Mouse (Mus musculus) megakaryocyte, adult 5-6 weeks (primary cell): ENCODE results near the gene Pfdn6. TPM values are rescaled to one million over a fixed set of nuclear protein-coding genes. Genes with fewer than 3 reads are reported as not detected.
"Not testable (repeated sequence)": the region's sequence is repeated elsewhere in the genome, so short reads cannot be mapped to it uniquely, and the experiment has no call there.

Experiments used
- ATAC-seq: 2 replicates; pipeline ENCODE4 v1.8.0; 2016; ENCODE audit warnings: mild to moderate bottlenecking, inconsistent platforms; ENCODE audit not compliant: poor library complexity, severe bottlenecking
- total RNA-seq, 2 experiments: library from RNA; stranded (forward) in 1 of 2; stranded (reverse) in 1 of 2; fragments of 153-499, 151-499 nt in 1 of 2; fragments of 221-1000, 200-1000 nt in 1 of 2; gene quantifications; 2 replicates each; pipeline versions ENCODE4 v1.2.3 to v1.2.4; 2015 to 2017

Gene Pfdn6
- total RNA-seq, 2 experiments from 2014 or later = 88.3 to 148 TPM

DNA sequence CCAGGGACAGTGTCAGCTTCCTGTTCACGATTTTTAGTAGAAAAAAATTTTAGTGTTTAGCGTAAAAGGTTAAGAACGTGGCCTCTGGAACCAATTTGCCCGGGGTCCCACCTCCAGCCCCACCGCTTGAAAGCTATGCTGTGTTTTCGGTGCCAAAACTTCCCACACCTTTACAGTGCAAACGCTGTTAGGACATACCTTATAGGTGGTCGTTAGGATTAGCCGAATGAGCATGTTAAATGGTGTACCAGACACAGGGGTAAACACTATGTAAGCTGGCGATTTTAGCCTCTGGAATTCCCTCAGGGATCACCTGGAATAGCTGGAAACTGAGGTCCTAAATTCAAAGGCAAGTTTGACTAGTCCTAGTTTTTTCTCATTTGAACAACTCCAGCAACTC, 16.2 kb upstream of the Pfdn6 start:
- no peak for ATAC-seq

- ATAC-seq = peak; percentile 87
These were observed 15.5 kb upstream of the Pfdn6 start, which contains the start of the genes Vps52 and Rps18 for GRCm38 (mm10) chr17:33955555-33956214. Gene Vps52 (plus strand): TSS chr17:33955812. Gene Rps18 (minus strand): TSS chr17:33956001.

DNA sequence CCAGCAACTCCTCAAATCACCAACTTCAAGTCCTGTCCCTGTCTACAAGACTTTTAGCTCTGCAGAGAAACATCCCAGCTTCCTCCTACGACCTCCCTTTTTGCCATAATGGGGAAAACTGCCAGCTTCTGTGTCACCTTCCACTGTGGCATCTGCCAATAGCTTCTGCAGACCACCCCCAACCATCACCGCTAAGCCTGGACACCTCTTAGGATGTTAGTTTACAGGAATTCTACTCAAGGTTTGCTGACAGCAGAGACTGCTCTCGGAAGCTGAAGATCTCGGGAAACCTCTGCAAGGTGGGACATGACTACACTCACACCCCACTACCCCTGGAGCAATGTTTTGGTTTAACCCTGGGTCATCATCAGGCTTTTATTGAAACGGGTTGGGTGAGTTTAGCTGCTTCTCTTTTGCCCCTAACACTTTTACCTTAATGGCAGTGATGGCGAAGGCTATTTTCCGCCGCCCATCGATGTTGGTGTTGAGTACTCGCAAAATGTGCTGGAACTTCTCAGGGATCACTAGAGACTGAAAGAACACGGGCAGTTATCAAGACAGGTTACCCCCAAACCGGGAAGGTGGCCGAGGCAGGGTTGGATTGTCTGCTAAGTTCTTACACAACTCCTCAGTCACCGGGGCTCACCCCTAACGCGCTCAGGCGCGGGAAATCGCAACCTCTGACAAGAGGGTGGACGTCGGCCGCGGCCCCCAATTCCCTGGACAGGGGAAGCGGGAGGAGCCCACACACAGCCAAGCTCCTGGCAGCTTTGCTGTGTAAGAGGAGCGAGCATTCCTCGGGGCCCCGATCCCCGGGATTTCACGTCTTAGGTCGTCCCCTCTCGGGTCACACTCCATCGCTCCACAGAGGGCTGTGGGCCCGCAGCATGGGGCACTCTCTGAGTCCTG, 14.8 kb upstream of the Pfdn6 start:
- ATAC-seq = no peak

DNA sequence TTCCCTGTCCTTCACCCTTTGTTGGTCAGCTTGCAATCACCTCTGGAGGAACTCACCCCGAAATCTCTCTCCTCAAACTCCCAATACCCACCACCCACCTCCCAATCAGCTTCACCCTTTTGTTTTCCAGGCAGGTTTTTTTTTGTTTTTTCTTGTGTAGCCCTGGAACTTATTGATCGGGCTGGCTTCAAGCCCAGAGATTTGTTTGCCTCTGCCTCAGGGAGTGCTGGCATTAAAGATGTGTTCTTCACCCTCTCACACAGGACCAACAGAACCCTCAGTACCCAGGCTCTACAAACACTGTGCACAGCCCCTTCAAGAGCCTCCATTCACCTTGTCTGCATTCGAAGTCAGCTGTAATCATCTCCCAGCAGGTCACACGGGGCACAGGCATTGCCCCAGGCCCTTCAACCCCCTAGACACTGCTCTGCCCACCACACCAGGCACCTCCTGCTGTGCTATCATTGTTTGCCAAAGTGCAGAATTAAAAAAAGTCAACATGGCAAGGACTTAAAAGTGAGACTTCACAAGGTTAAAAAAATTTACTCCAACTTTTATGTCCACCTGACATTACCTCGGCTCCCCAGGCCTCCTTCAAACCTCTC, 13.9 kb upstream of the Pfdn6 start:
- no peak for ATAC-seq

GRCm38 (mm10) chr17:33953310-33953709, 13.2 kb upstream of the Pfdn6 start:
- ATAC-seq = no peak

DNA sequence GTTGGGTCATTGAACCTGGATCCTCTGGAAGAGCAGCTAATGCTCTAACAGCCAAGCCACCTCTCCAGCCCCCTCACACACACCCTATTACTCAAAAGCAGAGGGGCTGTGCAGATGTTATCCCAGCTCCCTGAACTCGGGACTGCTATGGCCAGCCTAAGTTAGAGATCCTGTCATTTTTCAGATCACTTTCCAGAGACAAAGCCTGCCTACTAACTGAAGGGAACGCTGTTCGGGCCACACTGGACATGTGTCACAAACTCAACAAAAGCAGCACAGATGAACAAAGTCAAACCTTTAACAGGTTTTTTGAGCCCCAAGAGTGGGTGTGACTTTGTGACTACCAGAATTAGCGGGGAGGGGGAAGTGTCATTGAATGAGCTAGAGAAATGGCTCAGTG, 12.7 kb upstream of the Pfdn6 start:
- no peak for ATAC-seq

- not testable (repeated sequence) for ATAC-seq
These were observed 11.9 kb upstream of the Pfdn6 start for GRCm38 (mm10) chr17:33952015-33952414.

GRCm38 (mm10) chr17:33951021-33951946, 11.1 kb upstream of the Pfdn6 start, which contains the start of gene B3galt4:
Gene B3galt4 (minus strand): TSS chr17:33951488.
- ATAC-seq = peak; percentile 64

GRCm38 (mm10) chr17:33950131-33950625, 10.0 kb upstream of the Pfdn6 start:
- no peak for ATAC-seq

GRCm38 (mm10) chr17:33948905-33949537, 8.9 kb upstream of the Pfdn6 start:
- no peak for ATAC-seq

GRCm38 (mm10) chr17:33948090-33948904, 8.2 kb upstream of the Pfdn6 start:
- ATAC-seq = no peak

- peak; percentile 42 for ATAC-seq
These were observed 7.4 kb upstream of the Pfdn6 start for GRCm38 (mm10) chr17:33947430-33948089.

GRCm38 (mm10) chr17:33943454-33943853, 3.3 kb upstream of the Pfdn6 start:
- ATAC-seq = no peak

DNA sequence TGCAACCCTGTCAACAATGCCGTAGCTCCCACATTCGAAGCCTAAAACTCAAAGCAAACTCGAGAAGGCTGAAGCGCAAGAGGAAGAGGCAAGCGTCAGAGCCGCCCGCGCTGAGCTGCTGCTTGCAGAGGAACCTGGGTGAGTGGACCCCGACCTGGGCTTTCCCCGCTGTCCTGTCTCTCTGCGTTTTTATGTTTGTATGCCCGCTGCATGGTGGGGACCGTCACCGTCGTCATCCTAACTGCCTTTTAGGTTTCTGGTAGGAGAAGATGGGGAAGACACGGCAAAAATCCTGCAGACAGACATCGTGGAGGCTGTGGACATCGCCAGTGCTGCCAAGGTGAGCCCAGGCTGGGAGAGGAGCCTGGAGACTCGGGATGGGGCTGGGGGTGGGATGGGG, 1.2 kb upstream of the Pfdn6 start:
- ATAC-seq = no peak

DNA sequence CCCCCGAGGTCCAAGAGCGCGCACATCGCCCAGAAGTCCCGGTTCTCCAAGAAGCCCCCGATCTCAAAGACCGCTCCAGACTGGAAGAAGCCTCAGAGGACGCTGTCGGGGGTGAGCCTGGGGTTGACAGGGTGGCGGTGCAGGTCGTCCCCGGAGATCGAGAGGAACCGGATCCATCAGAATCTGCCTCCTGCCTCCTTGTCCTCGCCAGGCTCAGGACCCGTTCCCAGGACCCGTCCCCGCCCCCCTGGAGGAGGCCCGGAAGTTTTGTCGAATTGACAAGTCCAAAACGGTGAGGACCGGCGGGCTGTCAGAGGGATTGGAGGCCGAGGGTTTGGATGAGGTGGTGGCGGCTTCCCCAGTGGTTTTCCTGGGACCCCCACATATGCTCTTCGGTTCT, 838 bp upstream of the Pfdn6 start:
- ATAC-seq = no peak

GRCm38 (mm10) chr17:33938783-33939182, 1.4 kb downstream of the Pfdn6 start:
- ATAC-seq = no peak

GRCm38 (mm10) chr17:33936993-33937392, 3.1 kb downstream of the Pfdn6 start:
- ATAC-seq = no peak

DNA sequence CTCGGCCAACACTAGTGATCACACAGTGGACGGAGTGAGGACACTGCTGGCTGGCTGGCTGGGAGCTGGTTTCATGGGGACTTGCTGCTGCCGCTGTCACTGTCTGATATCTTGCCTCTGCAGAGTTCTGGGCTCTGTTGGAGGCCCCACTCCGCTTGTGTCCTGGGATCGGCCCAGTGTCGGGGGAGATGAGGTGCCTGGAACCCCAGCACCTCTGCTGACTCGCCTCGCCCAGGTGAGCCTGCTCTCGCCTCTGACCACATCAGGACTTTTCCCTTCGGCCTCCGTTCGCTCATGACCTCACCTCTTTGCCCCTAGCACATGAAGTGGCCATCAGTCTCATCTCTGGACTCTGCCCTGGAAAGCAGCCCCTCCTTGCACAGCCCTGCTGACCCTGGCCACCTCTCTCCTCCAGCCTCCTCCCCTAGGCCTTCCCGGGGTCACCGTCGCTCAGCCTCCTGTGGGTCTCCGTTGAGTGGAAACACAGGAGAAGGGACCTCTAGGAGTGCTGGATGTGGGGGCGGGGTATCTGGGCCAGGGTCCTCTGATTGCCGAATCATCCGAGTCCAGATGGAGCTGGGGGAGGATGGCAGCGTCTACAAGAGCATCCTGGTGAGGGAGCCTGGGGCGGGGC, 4.6 kb downstream of the Pfdn6 start:
- no peak for ATAC-seq
